ENCODE assay signal across 24 mouse cellular contexts in the genomic region with DNA sequence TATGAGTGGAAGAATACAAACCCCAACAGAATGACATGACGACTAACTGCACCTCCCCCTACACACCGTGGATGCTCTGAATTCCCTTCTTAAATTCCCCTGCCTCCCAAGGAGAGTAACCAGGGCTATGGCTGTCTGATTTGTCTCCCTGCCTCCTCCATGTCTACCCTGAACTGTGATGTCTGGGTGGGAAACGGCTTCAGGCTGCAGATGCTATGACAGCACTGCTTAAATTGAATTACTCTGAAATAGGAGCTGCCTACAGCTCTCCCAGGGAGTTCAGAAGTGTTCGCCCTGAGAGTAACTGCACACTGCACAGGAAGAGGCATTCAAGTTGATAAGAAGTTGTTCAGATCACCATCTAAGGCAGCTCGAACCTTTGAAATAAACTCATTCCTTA. TPM values are rescaled to one million over a fixed set of nuclear protein-coding genes. Genes with fewer than 3 reads are reported as not detected.
DNase-seq lines count a peak whose midpoint lies in the region; ATAC-seq lines count a peak whose summit lies in the region.
"Had no signal": no experiment of that assay in that cellular context is flagged by ENCODE, and none has a peak within 500 bp of the region (broad histone marks: within the 10 kb centered on the region; RNA-seq: fewer than 3 reads in every experiment).

No protein-coding gene starts in this region.

- H3K4me1 ChIP-seq in kidney, embryonic 15.5 days, result peaks cover 6% of the 10 kb centered on the region
- H3K4me1 ChIP-seq in neural tube, embryonic 15.5 days, result no peaks in the 10 kb centered on the region
- H3K4me1 ChIP-seq in embryonic facial prominence, embryonic 10.5 days, result peaks cover 17% of the 10 kb centered on the region
- H3K4me1 ChIP-seq in intestine, embryonic 16.5 days (ENCODE audit: control insufficient read depth, insufficient read depth, low read length), result no peaks in the 10 kb centered on the region
- H3K4me1 ChIP-seq in liver, embryonic 11.5 days (replicated peaks; ENCODE audit: control insufficient read depth, insufficient read depth, low read length), result no peaks in the 10 kb centered on the region
- H3K4me1 ChIP-seq: forebrain, embryonic 12.5 days; heart, embryonic 15.5 days; hindbrain, embryonic 13.5 days had no signal

- no peak overlapping the region for H3K4me3 ChIP-seq in kidney, embryonic 15.5 days (replicated peaks)
- H3K4me3 ChIP-seq in neural tube, embryonic 15.5 days (replicated peaks), result no peak overlapping the region
- 0 out of 2 replicates have a peak overlapping the region, but pooled peaks have one; percentile 8 for H3K4me3 ChIP-seq in embryonic facial prominence, embryonic 10.5 days
- H3K4me3 ChIP-seq in intestine, embryonic 16.5 days (ENCODE audit: low read length), result no peak overlapping the region
- no peak overlapping the region for H3K4me3 ChIP-seq in liver, embryonic 11.5 days (ENCODE audit: low read depth, low read length)
- H3K4me3 ChIP-seq: forebrain, embryonic 12.5 days; heart, embryonic 15.5 days; hindbrain, embryonic 13.5 days had no signal

- no peaks in the 10 kb centered on the region for H3K27me3 ChIP-seq in kidney, embryonic 15.5 days
- H3K27me3 ChIP-seq in neural tube, embryonic 15.5 days (replicated peaks), result no peaks in the 10 kb centered on the region
- no peaks in the 10 kb centered on the region for H3K27me3 ChIP-seq in embryonic facial prominence, embryonic 10.5 days (replicated peaks; ENCODE audit: low read depth, poor library complexity, severe bottlenecking)
- H3K27me3 ChIP-seq in intestine, embryonic 16.5 days (replicated peaks; ENCODE audit: control insufficient read depth, insufficient read depth, low read length), result no peaks in the 10 kb centered on the region
- H3K27me3 ChIP-seq in liver, embryonic 11.5 days (replicated peaks; ENCODE audit: control insufficient read depth, insufficient read depth, low read length), result no peaks in the 10 kb centered on the region
- H3K27me3 ChIP-seq: forebrain, embryonic 12.5 days; heart, embryonic 15.5 days; hindbrain, embryonic 13.5 days had no signal

- H3K4me2 ChIP-seq in kidney, embryonic 15.5 days, result no peak overlapping the region
- H3K4me2 ChIP-seq in neural tube, embryonic 15.5 days, result no peak overlapping the region
- H3K4me2 ChIP-seq in intestine, embryonic 16.5 days (ENCODE audit: low read depth, low read length), result no peak overlapping the region
- no peak overlapping the region for H3K4me2 ChIP-seq in liver, embryonic 11.5 days
- H3K4me2 ChIP-seq: forebrain, embryonic 12.5 days; heart, embryonic 11.5 days; heart, embryonic 15.5 days; hindbrain, embryonic 13.5 days had no signal

- DNase-seq in kidney, postnatal 25 days, result no peak
- peak; percentile 12 for DNase-seq in neural tube, embryonic 10.5 days (ENCODE audit: extremely low spot score, low spot score)
- DNase-seq in embryonic facial prominence, embryonic 10.5 days (ENCODE audit: low spot score), result peak; percentile 51
- peak; percentile 41 for DNase-seq in mesoderm, embryonic 11.5 days (ENCODE audit: low read depth, low spot score)
- DNase-seq in liver, embryonic 11.5 days (ENCODE audit: low spot score), result no peak
- DNase-seq: adrenal gland, postnatal 10 days; cerebellum, adult 11-12 months; cerebellum, adult 9-10 months; cerebellum, postnatal 25 days; gastrocnemius, postnatal 10 days; heart, adult 18-20 months; heart, postnatal 14 days had no signal

- H3K9me3 ChIP-seq in kidney, embryonic 15.5 days (replicated peaks), result no peaks in the 10 kb centered on the region
- no peaks in the 10 kb centered on the region for H3K9me3 ChIP-seq in neural tube, embryonic 15.5 days (replicated peaks)
- H3K9me3 ChIP-seq in embryonic facial prominence, embryonic 10.5 days, result no peaks in the 10 kb centered on the region
- H3K9me3 ChIP-seq in intestine, embryonic 16.5 days (ENCODE audit: control insufficient read depth, low read length), result no peaks in the 10 kb centered on the region
- H3K9me3 ChIP-seq in liver, embryonic 11.5 days (ENCODE audit: control insufficient read depth, low read length), result no peaks in the 10 kb centered on the region
- H3K9me3 ChIP-seq: forebrain, embryonic 12.5 days; heart, embryonic 15.5 days; hindbrain, embryonic 13.5 days had no signal

- no peaks in the 10 kb centered on the region for H3K36me3 ChIP-seq in kidney, embryonic 15.5 days
- H3K36me3 ChIP-seq in neural tube, embryonic 15.5 days, result no peaks in the 10 kb centered on the region
- H3K36me3 ChIP-seq in embryonic facial prominence, embryonic 10.5 days (replicated peaks), result no peaks in the 10 kb centered on the region
- no peaks in the 10 kb centered on the region for H3K36me3 ChIP-seq in intestine, embryonic 16.5 days (ENCODE audit: control insufficient read depth, insufficient read depth, low read length)
- H3K36me3 ChIP-seq in liver, embryonic 11.5 days (ENCODE audit: control insufficient read depth, insufficient read depth, low read length), result no peaks in the 10 kb centered on the region
- H3K36me3 ChIP-seq: forebrain, embryonic 12.5 days; heart, embryonic 15.5 days; hindbrain, embryonic 13.5 days had no signal

- no peak overlapping the region for H3K9ac ChIP-seq in kidney, embryonic 15.5 days
- H3K9ac ChIP-seq in neural tube, embryonic 15.5 days (replicated peaks), result no peak overlapping the region
- no peak overlapping the region for H3K9ac ChIP-seq in intestine, embryonic 16.5 days (ENCODE audit: low read depth, low read length)
- H3K9ac ChIP-seq in liver, embryonic 11.5 days (ENCODE audit: low read depth, low read length), result no peak overlapping the region
- H3K9ac ChIP-seq: forebrain, embryonic 12.5 days; heart, embryonic 15.5 days; hindbrain, embryonic 13.5 days had no signal

- peak; percentile 75 for ATAC-seq in kidney, embryonic 15.5 days (replicated peaks; ENCODE audit: low FRiP score)
- no peak for ATAC-seq in neural tube, embryonic 15.5 days (ENCODE audit: low FRiP score)
- ATAC-seq in intestine, embryonic 16.5 days, result no peak
- no peak for ATAC-seq in liver, embryonic 11.5 days (replicated peaks; ENCODE audit: low FRiP score)
- ATAC-seq: forebrain, embryonic 16.5 days; hindbrain, postnatal 0 days had no signal

- no peak overlapping the region for H3K27ac ChIP-seq in kidney, embryonic 15.5 days
- H3K27ac ChIP-seq in neural tube, embryonic 15.5 days (replicated peaks), result no peak overlapping the region
- H3K27ac ChIP-seq in embryonic facial prominence, embryonic 10.5 days (replicated peaks), result peak overlapping the region; percentile 44; the same call in 1 of the 2 replicates
- no peak overlapping the region for H3K27ac ChIP-seq in intestine, embryonic 16.5 days (ENCODE audit: low read length)
- no peak overlapping the region for H3K27ac ChIP-seq in liver, embryonic 11.5 days (ENCODE audit: low read depth, low read length)
- H3K27ac ChIP-seq: forebrain, embryonic 12.5 days; heart, embryonic 15.5 days; hindbrain, embryonic 13.5 days; hindbrain, postnatal 0 days had no signal

- 16% methylated on average over 5 of the region's 5 CpGs for WGBS in kidney, embryonic 15.5 days
- 67% methylated on average over 5 of the region's 5 CpGs for WGBS in neural tube, embryonic 15.5 days
- 26% methylated on average over 5 of the region's 5 CpGs for WGBS in embryonic facial prominence, embryonic 10.5 days
- WGBS in intestine, embryonic 16.5 days, result 50% methylated on average over 5 of the region's 5 CpGs
- WGBS in liver, embryonic 11.5 days, result 48% methylated on average over 5 of the region's 5 CpGs

RNA-seq across cellular contexts. Expression of a gene that starts 12.8 kb away (rescaled TPM):
- not detected in 2 replicates for polyA plus RNA-seq in kidney, embryonic 15.5 days (2015; fragmentation: Nextera tagmentation; extraction: Ambion mirVana)
- 0.18 and 0.42 TPM in 2 replicates for polyA plus RNA-seq in neural tube, embryonic 15.5 days (2015; fragmentation: Nextera tagmentation; extraction: Ambion mirVana)
- 0.18 TPM in 1 of 2 replicates, not detected in the other for polyA plus RNA-seq in embryonic facial prominence, embryonic 10.5 days (2016; fragmentation: Nextera tagmentation; extraction: Ambion mirVana)
- polyA plus RNA-seq in intestine, embryonic 16.5 days (2015; fragmentation: Nextera tagmentation; extraction: Ambion mirVana), result not detected in 2 replicates
- not detected in 2 replicates for polyA plus RNA-seq in liver, embryonic 11.5 days (2014; fragmentation: Nextera tagmentation; extraction: Ambion mirVana)
- polyA plus RNA-seq: C2C12; cortical plate, adult 2 months; forebrain, embryonic 16.5 days; frontal cortex, adult 2 months; heart, embryonic 11.5 days; heart, embryonic 15.5 days; hindbrain, embryonic 13.5 days; hindbrain, postnatal 0 days had no signal

RNA-seq across cellular contexts. Expression of a gene that starts 26.8 kb away (rescaled TPM):
- not detected in 2 replicates for polyA plus RNA-seq in kidney, embryonic 15.5 days (2015; fragmentation: Nextera tagmentation; extraction: Ambion mirVana)
- polyA plus RNA-seq in neural tube, embryonic 15.5 days (2015; fragmentation: Nextera tagmentation; extraction: Ambion mirVana), result not detected in 2 replicates
- polyA plus RNA-seq in embryonic facial prominence, embryonic 10.5 days (2016; fragmentation: Nextera tagmentation; extraction: Ambion mirVana), result not detected in 2 replicates
- polyA plus RNA-seq in intestine, embryonic 16.5 days (2015; fragmentation: Nextera tagmentation; extraction: Ambion mirVana), result not detected in 2 replicates
- polyA plus RNA-seq in liver, embryonic 11.5 days (2014; fragmentation: Nextera tagmentation; extraction: Ambion mirVana), result not detected in 2 replicates
- polyA plus RNA-seq: C2C12; cortical plate, adult 2 months; forebrain, embryonic 12.5 days; forebrain, embryonic 16.5 days; frontal cortex, adult 2 months; heart, embryonic 11.5 days; heart, embryonic 15.5 days; hindbrain, embryonic 13.5 days; hindbrain, postnatal 0 days had no signal

RNA-seq across cellular contexts. Expression of a gene that starts 35.1 kb away (rescaled TPM):
- not detected in 2 replicates for polyA plus RNA-seq in kidney, embryonic 15.5 days (2015; fragmentation: Nextera tagmentation; extraction: Ambion mirVana)
- not detected in 2 replicates for polyA plus RNA-seq in neural tube, embryonic 15.5 days (2015; fragmentation: Nextera tagmentation; extraction: Ambion mirVana)
- 0.08 and 0.10 TPM in 2 replicates for polyA plus RNA-seq in embryonic facial prominence, embryonic 10.5 days (2016; fragmentation: Nextera tagmentation; extraction: Ambion mirVana)
- not detected in 2 replicates for polyA plus RNA-seq in intestine, embryonic 16.5 days (2015; fragmentation: Nextera tagmentation; extraction: Ambion mirVana)
- polyA plus RNA-seq in liver, embryonic 11.5 days (2014; fragmentation: Nextera tagmentation; extraction: Ambion mirVana), result not detected in 2 replicates
- polyA plus RNA-seq: C2C12; cortical plate, adult 2 months; forebrain, embryonic 12.5 days; forebrain, embryonic 16.5 days; frontal cortex, adult 2 months; heart, embryonic 11.5 days; heart, embryonic 15.5 days; hindbrain, embryonic 13.5 days; hindbrain, postnatal 0 days had no signal

Comparison
In these comparisons a context has a peak if more than half of its experiments do, and no peak if none do; other contexts are left out.
1. DNase-seq: peak in neural tube, embryonic 10.5 days (single experiment), embryonic facial prominence, embryonic 10.5 days (single experiment) and mesoderm, embryonic 11.5 days (single experiment); none in kidney, postnatal 25 days (0 of 2) and liver, embryonic 11.5 days (single experiment).